Mouse (Mus musculus) testis, postnatal 14 days (tissue): ENCODE results near the gene Crybb2.
"Not testable (repeated sequence)": the region's sequence is repeated elsewhere in the genome, so short reads cannot be mapped to it uniquely, and the experiment has no call there.

Experiments used
- DNase-seq: peaks from one replicate; pipeline ENCODE4 v3.0.0; 2021; ENCODE audit warnings: low spot score

The Crybb2 gene

DNA sequence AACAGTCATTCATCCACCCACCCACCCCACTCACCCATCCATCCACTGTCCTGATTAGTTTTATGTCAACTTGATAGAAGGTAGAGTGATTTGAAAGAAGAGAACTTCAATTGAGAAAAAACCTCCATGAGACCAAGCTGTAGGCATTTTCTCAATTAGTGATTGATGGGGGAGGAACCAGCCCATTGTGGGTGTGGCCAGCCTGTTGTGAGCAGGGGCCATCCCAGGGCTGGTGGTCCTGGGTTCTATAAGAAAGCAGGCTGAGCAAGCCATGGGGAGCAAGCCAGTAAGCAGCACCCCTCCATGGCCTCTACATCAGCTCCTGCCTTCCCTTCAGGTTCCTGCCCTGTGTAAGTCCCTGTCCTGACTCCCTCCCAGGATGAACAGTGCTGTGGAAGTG, at the start of gene Crybb2:
Gene Crybb2 (minus strand): TSS at position 101 of the 400 bp plus-strand sequence.
- no peak for DNase-seq

DNA sequence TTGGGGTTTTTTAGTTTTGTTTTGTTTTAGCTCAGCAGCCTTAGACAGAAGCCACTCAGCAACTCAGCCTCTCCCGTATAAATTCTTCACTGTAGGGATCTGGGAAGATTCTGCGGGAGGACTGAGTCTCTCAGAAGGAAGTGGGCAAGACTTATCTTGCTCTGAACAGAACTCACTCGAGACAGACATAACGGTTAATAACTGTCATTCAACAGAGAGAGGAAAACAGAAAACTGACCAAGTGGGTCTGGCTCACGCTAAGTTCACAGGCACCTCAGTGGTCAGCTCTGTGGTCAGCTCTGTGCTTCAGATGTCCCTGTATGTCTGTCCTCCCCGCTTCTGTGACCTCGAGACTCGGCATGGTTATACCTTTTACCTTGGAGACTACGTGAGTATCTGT, 49.4 kb upstream of the Crybb2 start:
- DNase-seq: no peak

DNA sequence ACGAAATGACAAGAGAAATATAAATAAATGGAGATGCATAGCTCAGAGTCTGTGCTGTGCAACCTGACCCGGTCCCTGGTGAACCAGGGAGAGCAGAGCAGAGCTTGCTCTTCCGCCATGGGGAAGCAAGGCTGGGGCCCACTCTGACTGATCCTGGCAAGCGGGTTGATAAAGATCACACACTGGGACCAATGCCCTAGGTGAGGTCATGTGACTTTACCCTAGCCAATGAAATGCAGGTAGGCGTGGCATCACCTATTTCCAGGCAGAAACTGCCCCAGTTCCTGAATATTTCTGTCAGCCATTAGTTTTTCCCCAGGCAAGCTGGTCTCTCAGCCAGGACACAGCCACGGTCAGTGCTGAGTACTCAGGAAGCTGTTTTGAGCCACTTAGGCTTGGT, 48.8 kb upstream of the Crybb2 start:
- DNase-seq: no peak

DNA sequence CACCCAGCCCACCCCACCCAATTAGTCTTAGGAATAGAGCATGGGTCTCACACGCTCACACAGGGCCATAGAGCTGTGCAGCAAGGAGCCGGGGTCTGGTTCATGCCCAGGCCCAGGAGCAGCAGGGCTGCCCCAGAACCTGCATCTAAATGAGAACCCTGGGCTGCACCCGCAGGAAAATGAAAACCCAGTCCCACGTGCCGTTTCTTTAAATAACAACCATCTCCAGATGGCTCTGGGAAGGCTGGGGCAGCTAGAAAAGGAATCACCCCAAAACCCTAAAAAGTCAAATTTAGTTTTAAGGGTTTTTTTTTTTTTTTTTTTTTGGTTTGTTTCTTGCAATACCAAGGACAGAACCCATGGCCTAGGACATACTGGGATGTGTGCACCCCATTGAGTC, 47.4 kb upstream of the Crybb2 start:
- DNase-seq: no peak

DNA sequence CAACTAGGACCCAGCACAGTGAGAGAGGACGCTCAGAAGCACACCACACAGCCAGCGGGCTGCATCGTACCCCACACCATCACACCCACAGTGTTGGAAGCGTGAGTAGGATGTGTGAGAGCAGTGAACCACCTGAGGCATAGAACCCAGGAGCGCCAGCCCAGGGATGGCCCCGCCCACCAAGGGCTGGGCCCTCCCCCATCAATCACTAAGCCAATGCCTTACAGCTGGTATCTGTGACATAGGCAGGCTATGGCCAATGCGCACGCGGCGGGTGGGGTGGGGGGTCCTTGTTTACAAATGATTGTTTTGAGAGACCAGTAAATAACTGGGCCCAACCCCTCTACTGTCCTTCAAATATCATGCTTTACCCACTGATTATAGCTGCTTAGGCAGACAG, 46.0 kb upstream of the Crybb2 start:
- DNase-seq: no peak

DNA sequence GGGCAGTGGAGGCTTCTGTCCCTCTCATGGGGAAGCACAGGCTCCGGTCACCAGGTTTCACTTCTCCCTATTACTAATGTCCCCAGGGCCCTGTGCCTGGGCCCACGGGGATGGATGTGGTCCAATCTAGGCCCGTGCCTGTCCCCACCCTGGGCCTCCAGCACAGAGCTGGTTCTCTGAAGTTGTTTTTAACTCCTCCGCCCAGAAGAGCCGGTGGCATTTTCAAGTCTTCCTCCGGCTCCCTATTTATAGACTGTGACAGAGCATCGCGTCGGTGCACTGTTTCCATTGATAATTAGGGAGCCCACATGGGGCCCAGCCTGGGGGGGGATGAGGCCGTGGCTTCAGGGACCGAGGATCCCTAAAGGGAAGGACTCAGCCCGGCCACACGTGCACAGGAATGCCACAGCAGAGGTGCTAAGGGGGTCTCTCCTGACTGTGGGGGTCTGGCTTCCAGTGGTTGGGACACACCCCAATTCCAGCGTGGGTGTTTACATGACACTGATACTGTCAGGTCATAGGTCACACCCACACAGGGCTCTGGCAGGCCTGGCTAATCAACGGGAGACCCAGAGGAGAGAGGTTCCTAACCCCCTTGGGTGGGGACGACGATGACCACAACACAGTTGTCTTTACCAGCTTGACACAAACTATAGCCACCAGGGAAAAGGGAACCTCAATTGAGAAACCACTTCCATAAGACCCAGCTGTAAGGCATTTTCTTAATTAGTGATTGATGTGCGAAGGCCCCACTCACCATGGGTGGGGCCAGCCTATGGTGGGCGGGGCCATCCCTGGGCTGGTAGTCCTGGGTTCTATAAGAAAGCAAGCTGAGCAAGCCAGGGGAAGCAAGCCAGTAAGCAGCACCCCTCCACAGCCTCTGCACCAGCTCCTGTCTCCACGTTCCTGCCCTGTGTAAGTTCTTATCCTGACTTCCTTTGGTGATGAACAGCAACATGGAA, 44.6 kb upstream of the Crybb2 start:
- no peak for DNase-seq

DNA sequence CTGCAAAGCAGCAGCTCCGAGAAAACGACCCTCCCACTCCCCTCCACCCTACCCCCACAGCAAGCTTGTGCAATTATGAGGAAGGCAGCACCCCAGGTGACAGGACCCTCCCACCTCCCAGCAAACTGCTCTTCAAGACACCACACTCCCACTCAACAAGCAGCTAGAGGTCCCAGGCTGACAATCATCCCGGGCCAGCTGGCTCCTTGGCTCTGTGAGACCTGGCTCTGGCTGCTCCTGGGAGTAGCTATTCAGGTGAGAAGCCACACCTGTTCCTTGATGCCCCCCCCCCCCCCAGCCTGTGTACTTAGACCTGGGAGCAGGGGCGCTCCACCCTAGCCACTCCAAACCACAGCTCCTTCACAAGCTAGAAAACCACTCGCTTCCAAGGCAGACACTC, 43.2 kb upstream of the Crybb2 start:
- DNase-seq: no peak

DNA sequence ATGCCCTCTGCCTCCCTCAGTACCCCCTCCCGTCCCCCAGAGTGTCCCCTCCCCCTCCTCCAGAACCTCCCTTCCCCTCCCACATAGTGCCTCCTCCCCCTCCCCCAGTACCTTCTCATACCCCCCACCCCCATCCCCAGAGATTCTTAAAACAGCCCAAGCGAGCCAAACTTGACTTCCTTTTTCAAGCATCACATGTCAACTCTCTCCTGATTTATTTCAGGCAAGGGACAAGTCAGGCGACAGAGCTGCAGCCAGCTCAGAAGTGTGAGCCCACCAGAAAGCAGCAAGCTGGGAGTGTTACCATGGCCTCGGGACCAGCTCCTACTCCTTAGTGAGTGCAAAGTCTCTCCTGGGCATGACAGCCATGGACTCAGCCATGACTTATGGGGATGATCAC, 41.4 kb upstream of the Crybb2 start:
- DNase-seq: no peak

DNA sequence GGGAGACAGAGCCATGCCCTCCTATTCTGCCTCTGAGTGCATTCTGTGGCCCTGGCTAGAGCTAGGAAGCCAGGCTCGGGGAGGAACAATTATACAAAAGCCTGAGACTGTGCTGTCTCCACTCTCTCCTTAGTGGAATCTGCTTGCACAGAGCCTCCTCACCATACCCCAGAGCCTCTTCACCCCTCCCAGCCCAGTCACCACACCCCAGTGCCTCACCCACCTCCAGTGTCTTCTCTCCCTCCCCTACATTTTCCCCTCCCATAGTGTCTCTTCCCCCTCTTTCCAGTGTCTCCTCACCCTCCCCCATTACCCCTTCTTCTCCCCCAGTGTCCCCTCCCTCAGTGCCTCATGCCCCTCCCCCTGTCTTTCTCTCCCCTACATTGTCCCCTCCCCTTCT, 41.0 kb upstream of the Crybb2 start:
- no peak for DNase-seq

DNA sequence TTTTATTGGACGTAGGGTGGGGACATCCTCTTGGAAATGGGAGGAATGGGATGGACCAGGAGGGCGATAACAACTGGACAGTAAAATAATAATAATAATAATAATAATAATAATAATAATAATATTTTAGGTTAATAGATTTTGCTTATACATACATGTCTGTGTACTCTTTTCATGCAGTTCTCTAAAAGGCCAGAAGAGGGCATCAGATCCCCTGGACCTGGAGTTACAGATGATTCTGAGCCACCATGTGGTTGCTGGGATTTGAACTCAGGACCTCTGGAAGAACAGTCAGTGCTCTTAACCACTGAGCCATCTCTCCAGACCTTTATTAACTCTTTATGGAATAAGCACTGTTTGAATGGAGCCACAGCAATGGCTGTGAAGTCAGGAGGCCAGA, 39.7 kb upstream of the Crybb2 start:
- not testable (repeated sequence) for DNase-seq

DNA sequence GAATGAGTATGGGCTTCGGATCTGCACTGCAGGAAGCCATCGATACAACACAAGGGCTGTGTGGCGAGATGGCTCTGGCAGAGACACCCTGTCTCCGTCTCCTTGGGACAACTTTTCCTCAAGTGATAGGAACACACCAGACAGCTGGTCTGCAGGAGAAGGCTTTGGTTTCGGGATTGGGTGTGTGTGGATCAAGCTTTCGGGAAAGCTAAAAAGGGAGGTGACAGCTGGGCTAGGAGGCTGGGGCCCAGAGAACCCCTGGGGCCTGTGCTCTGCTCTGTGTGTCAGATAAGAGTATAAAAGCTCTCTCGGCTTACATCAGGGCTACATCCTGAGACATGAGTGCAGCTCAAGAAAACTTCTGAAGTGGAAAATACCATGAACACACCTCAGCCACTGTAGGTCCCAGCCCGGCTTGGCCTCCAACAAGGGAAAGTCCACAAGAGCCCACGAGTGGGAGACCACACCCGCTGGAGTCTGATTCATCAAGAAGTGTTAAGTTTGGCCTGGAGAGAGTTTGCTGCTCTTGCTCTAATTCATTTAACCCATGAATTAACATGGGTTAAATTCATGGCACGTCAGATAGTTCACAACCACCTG, 38.3 kb upstream of the Crybb2 start:
- no peak for DNase-seq

DNA sequence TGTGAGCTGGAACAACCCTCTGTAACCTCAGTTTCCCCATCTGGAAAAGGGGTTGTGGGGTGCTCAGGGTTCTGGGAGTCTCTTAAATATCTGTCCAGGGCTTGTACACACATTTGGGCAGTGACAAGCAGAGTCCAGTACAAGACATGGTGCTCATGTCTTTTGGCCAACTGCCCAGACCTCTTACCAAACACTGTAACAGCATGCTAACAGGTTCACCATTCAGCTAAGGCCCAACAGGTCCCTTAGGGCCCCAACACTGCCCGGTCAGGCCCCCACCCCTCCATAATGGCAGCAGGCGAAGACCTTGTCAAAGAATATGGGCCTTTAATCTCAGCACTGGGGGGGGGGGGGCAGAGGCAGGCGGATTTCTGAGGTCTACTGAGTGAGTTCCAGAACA, 37.8 kb upstream of the Crybb2 start:
- no peak for DNase-seq

DNA sequence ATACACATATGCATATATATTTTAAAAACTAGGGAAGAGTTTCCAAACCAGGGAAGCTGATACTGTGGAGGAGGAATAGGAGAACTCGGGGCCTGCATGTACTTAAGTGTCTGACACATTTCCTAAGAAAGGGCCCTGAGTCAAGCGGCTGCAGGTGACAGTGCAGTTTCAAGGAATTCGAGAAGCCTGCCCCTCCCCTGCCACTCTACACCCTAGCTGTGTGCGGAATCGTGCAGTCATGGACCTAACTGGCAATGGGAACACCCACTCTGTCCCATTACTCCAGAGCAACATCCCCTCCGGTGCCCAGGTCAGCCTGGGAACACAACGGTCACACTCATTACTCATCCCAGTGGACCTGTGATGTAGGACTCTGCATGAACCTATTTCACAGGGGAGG, 36.7 kb upstream of the Crybb2 start:
- DNase-seq: no peak

DNA sequence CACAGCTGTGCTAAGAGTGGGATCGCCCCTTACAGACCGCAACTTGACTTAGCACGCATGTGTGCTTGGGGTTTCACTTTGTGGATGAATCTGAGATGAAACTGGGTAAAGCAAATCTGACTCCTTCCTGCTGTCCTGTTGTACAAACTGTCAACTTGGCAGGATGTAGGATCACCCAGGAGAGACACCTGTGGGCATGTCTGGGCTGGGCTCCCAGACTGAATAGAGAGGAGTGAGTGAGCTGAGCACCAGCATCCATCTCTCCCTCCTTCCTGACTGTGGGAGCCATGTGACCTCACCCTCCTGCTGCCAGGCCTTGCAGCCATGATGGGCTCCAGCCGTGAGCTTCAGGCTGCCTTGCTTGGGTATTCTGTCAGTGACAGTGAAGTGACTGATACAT, 35.6 kb upstream of the Crybb2 start:
- no peak for DNase-seq

DNA sequence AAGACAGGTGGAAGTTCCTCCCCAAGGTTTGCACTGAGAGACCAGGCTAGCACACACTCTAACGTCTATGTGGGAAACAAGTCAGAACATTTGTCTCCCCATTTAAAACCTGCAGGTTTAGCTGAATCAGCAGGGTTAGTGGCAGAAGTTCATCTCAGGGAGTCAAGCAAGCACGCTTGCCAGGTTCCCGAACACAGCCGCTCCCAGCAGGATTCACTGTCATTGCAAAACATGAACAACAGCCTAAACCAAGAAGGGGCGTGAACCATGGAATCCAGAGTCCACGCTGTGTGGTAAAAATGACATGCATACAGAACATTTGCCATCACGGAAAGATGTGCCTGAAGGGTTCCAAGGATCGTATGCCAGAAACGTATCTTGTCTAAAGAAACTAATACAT, 35.1 kb upstream of the Crybb2 start:
- DNase-seq: no peak

DNA sequence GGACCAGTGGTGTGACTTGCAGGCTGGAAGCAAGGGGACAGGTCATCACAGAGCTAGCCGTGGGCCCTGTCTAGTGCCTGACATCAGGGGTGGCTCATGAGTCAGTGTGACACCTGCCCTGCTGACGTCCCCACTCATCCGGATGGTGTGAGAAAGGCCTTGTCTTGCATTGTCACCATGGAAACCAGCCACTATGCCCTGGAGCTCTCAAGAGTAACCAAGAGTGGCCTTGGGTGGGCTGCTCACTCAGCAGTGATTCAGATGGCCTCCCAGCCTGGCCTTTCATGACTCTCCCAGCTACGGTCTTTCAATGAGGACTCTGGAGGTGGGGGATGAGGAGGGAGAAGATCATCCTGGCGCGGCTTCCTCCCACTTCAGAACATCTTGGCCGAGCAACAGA, 32.5 kb upstream of the Crybb2 start:
- DNase-seq: no peak

DNA sequence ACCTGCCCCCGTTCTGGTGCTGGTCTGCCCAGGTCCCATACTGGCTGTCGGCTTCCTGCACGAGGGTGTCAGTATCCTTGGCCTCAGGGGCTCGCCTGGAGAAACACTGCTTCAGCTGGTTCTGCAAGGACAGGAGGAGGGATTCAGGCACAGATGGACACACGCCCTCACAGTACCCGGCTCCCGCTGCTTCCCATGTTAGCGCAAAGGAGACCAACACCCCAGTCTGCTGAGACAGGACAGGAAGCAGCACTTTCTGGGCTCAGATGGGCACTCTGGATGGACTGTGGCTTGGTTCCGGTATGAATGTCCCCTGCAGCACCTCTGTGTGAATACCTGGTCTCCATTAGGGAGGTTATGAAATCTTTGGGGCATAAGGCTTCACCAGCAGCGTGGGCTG, 31.5 kb upstream of the Crybb2 start:
- DNase-seq: no peak

DNA sequence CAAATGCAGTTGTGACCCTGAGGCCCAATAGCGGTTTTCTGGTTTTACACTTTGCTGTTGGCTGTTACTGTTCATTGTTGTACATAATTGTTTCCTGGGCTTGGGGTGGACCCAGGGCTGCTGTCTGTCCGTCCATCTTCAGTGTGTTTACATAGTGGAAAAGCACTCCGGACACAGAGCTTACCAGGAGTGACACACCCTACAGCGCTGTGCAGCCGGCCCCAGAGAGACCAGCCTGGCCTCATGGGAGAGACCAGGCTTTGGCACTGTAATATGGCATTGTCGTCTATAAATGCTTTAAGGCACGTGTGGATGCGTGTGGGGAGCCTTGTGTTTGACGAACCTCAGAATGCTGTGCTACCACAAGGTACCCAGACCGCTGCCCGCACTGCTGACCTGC, 30.5 kb upstream of the Crybb2 start:
- no peak for DNase-seq

DNA sequence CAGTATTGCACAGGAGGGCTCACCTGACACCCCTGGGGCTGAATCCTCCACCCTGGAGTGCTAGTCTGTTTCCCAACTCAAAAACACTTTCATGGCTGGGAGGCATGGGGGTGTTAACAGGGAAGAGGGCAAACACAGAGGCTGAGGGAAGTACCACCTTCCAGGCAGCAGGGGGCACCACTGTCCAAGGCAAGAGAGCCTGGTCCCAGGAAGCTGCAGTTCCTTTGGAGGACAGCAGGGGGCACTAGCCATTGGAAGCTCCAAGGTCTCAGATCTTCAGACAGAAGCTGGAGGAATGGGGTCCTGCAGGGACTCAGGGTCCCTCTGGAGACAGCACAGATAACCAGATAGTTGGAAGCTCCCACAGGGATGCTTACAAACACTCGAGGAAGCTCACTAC, 29.6 kb upstream of the Crybb2 start:
- peak; percentile 78 for DNase-seq

DNA sequence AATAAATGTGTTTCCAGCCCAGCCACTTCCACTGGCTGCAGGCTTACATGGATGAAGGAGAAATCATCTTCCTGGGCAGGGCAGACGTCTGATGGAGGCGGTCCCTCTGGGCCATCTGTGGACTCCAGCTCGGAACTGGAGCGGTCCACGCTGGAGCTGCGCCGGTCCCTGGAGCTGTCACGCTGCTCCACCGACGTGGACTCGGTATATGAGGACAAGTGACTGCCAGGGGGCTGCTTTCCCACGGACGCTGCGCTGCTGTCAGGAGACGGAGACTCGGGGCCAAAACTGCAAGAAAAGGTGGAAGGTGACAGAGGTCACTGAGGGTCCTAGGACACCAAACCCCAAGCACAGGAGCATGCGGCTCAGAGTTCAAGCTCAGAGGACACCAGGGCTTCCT, 27.6 kb upstream of the Crybb2 start:
- no peak for DNase-seq

DNA sequence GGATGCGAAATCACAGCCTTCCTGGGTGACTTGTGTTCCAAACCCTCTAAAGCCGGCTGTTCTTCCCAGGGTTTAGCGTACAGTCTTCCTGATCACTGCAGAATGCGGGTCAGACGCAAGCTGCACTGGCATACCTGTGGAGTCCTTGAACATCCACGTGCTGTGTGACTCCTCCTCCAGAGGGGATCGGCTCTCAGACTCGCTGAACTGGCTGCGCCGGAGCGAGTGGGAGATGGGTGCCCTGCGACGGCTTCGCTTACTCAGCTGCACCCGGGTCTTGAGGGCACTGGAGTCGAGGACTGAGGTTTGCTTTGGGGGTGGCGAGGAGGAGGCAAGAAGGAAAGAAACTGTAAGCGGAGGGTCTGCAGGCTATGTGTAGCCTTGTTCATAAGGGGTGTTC, 25.5 kb upstream of the Crybb2 start:
- no peak for DNase-seq

DNA sequence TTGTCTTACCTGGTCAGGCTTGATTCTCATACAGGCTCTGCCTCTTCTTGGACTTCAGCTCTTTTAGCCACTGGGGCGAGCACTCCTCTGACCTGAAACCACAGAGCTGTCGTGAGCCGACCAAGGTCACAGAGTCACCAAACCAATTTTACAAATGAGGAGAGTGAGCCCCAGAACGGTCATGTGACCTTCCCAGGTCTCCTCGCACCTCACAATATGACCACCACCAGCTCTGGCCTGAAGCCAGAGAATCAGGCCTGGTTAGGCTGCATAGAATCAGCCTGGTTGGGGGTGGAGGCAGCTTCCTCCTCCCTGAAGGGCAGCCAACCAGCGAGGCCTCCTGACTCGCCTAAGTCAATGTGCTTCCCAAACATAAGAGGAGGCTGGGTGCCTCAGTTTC, 22.5 kb upstream of the Crybb2 start:
- DNase-seq: no peak

DNA sequence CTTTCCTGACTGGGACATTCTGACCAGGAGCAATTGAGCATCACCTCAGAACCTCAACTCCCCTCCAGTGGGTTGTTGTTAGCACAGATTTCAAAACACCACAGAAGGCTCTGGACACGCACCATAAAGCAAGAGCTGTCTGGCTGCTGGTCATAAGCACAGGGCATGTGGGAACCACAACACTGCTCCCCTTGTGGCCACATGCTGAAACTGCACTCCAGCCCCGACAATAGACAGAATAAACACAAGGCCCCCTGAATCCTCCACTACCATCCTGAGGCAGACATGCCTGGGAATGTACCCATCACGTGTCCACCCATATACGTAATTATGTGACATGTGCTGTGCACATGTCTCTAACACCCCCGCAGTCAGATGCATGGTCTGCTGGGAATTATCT, 21.2 kb upstream of the Crybb2 start:
- no peak for DNase-seq

DNA sequence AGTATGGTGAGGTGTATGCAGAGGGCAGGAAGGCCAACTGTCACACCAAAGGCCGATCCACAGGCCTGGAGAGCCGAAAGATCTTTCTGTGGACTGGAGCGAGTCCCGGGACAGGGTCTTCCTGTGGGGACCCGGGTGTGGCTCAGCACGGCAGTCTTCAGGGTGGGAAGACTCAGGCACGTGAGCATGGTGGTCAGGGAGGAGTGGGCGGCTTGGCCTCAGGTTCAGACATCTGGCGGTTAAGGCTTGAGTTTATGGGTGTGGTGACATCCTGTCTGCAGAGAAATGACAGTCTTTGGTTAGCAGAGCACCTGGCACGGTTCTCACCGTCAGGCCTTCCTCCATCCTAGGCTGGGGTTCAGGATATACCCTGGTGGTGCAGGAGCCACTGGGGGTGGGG, 20.8 kb upstream of the Crybb2 start:
- DNase-seq: no peak
